8 mouse cellular contexts compared by ENCODE assay signal in the genomic region with DNA sequence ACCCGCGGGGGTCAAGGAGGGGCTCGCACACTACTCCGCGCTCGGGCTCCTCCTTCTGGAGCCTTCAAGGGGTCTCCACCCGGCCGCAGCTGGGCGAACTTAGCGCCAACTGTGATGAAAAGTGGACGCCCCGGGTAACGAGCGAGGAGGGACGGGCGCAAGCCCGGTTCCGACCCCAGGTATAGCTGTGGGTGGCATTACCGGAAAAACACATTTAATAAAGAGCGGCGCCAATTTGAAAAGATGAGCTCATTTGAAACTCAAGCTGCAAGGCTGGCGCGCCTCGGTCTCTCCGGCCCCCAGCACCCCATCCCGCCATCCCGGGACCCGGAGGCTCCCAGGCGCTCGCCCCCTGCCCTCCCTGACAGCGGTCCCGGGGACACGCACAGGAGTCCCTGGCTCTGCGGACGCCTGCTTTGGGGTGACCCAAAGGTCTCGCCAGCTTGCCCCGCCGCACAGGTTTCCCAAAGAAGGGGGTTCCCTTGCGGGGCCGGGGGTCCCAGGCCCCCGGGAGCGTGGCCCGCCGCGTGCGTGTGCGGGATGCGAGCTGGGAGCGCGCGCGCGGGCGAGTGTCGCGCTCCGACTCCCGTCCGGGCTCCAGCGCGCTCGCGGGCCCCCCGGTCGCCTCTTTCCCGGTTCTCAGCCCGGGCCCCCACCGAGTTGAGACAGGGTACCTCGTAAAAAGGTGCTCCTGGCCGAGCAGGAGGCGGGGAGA. TPM values are rescaled to one million over a fixed set of nuclear protein-coding genes. Genes with fewer than 3 reads are reported as not detected.
A peak's percentile ranks its signal among the peaks of the same experiment; 100 is the strongest.
DNase-seq lines count a peak whose midpoint lies in the region; ATAC-seq and TF ChIP-seq lines count a peak whose summit lies in the region.

No protein-coding gene starts in this region.

- TF ChIP-seq EP300 in ES-Bruce4 (IDR thresholded peaks at IDR 0.05; ENCODE audit: insufficient read depth, low read depth, low read length): no peak

- 0 out of 2 replicates have a peak, but pooled peaks have one; percentile 35 for ATAC-seq in embryonic facial prominence, embryonic 11.5 days (replicated peaks; ENCODE audit: insufficient number of reproducible peaks, low FRiP score, low TSS enrichment, low read depth)
- no peak for ATAC-seq in liver, embryonic 13.5 days (ENCODE audit: low read depth)
- no peak for ATAC-seq in frontal cortex, adult (ENCODE audit: low TSS enrichment)

- H3K27me3 ChIP-seq in ES-Bruce4 (ENCODE audit: control insufficient read depth, insufficient read depth, low read length, poor library complexity, severe bottlenecking): peaks cover 14% of the 10 kb centered on the region
- no peaks in the 10 kb centered on the region for H3K27me3 ChIP-seq in embryonic facial prominence, embryonic 11.5 days (ENCODE audit: control insufficient read depth, insufficient read depth, low read length)
- no peaks in the 10 kb centered on the region for H3K27me3 ChIP-seq in hindbrain, embryonic 10.5 days (ENCODE audit: insufficient read depth, poor library complexity, severe bottlenecking)
- peaks cover 67% of the 10 kb centered on the region for H3K27me3 ChIP-seq in liver, embryonic 13.5 days

- H3K9ac ChIP-seq in ES-Bruce4 (ENCODE audit: low read depth, poor library complexity, severe bottlenecking): peak overlapping the region; percentile 65
- peak overlapping the region; percentile 99 for H3K9ac ChIP-seq in embryonic facial prominence, embryonic 11.5 days (replicated peaks; ENCODE audit: low read length)
- peak overlapping the region; percentile 74 for H3K9ac ChIP-seq in liver, embryonic 13.5 days

- H3K27ac ChIP-seq in gastrocnemius, adult 2 months: peak overlapping the region; percentile 74; the same call in 1 of the 2 replicates
- no peak overlapping the region for H3K27ac ChIP-seq in ES-Bruce4 (ENCODE audit: insufficient read depth, low read length)
- H3K27ac ChIP-seq in embryonic facial prominence, embryonic 11.5 days (replicated peaks; ENCODE audit: low read depth, low read length): peak overlapping the region; percentile 92
- peak overlapping the region; percentile 99 for H3K27ac ChIP-seq in hindbrain, embryonic 10.5 days
- no peak overlapping the region for H3K27ac ChIP-seq in liver, embryonic 13.5 days

- TF ChIP-seq CTCF in gastrocnemius, adult 2 months (IDR thresholded peaks at IDR 0.05): no peak
- no peak for TF ChIP-seq CTCF in ES-Bruce4 (IDR thresholded peaks at IDR 0.05; ENCODE audit: low read depth, low read length)

- WGBS in embryonic facial prominence, embryonic 11.5 days: under 1% methylated on average over 66 of the region's 71 CpGs
- under 1% methylated on average over 71 of the region's 71 CpGs for WGBS in hindbrain, embryonic 10.5 days
- under 1% methylated on average over 71 of the region's 71 CpGs for WGBS in liver, embryonic 13.5 days (ENCODE audit: insufficient replicate concordance)

- H3K9me3 ChIP-seq in ES-Bruce4 (replicated peaks; ENCODE audit: control insufficient read depth, insufficient read depth, low read length, poor library complexity, severe bottlenecking): no peaks in the 10 kb centered on the region
- no peaks in the 10 kb centered on the region for H3K9me3 ChIP-seq in embryonic facial prominence, embryonic 11.5 days (replicated peaks; ENCODE audit: control insufficient read depth, low read length)
- H3K9me3 ChIP-seq in hindbrain, embryonic 10.5 days: no peaks in the 10 kb centered on the region
- H3K9me3 ChIP-seq in liver, embryonic 13.5 days (replicated peaks): no peaks in the 10 kb centered on the region

- H3K4me1 ChIP-seq in ES-Bruce4 (ENCODE audit: control insufficient read depth, insufficient read depth, low read length): no peaks in the 10 kb centered on the region
- H3K4me1 ChIP-seq in embryonic facial prominence, embryonic 11.5 days (ENCODE audit: control insufficient read depth, insufficient read depth, low read length): no peaks in the 10 kb centered on the region
- H3K4me1 ChIP-seq in hindbrain, embryonic 10.5 days (replicated peaks): peaks cover 41% of the 10 kb centered on the region
- 0 out of 2 replicates have a peak, but pooled peaks cover 4% of the 10 kb centered on the region for H3K4me1 ChIP-seq in liver, embryonic 13.5 days (replicated peaks)

- DNase-seq in gastrocnemius, adult 2 months: peak; percentile 38
- no peak for DNase-seq in gastrocnemius, adult 8-10 months (ENCODE audit: low spot score in 2 of 2)
- peak; percentile 82 for DNase-seq in embryonic facial prominence, embryonic 11.5 days (ENCODE audit: low spot score)
- DNase-seq in hindbrain, embryonic 10.5 days (ENCODE audit: low spot score): peak; percentile 74
- DNase-seq in liver, embryonic 13.5 days: no peak
- DNase-seq in ovary, postnatal 14 days (ENCODE audit: low spot score): peak; percentile 15

- TF ChIP-seq POLR2A in ES-Bruce4 (IDR thresholded peaks at IDR 0.05; ENCODE audit: insufficient read depth, low read length): no peak

- peak overlapping the region; percentile 81 for H3K4me2 ChIP-seq in embryonic facial prominence, embryonic 11.5 days (ENCODE audit: low read depth, low read length)
- peak overlapping the region; percentile 71 for H3K4me2 ChIP-seq in liver, embryonic 13.5 days

- no peaks in the 10 kb centered on the region for H3K36me3 ChIP-seq in ES-Bruce4 (ENCODE audit: control insufficient read depth, insufficient read depth, low read length, poor library complexity, severe bottlenecking)
- H3K36me3 ChIP-seq in embryonic facial prominence, embryonic 11.5 days (replicated peaks; ENCODE audit: control insufficient read depth, insufficient read depth, low read depth, low read length): no peaks in the 10 kb centered on the region
- no peaks in the 10 kb centered on the region for H3K36me3 ChIP-seq in hindbrain, embryonic 10.5 days
- no peaks in the 10 kb centered on the region for H3K36me3 ChIP-seq in liver, embryonic 13.5 days

- peak overlapping the region; percentile 77 for H3K4me3 ChIP-seq in gastrocnemius, adult 2 months
- H3K4me3 ChIP-seq in ES-Bruce4 (ENCODE audit: low read depth, low read length): peak overlapping the region; percentile 72
- peak overlapping the region; percentile 99 for H3K4me3 ChIP-seq in embryonic facial prominence, embryonic 11.5 days (ENCODE audit: low read depth, low read length)
- peak overlapping the region; percentile 97 for H3K4me3 ChIP-seq in hindbrain, embryonic 10.5 days
- H3K4me3 ChIP-seq in liver, embryonic 13.5 days (replicated peaks): peak overlapping the region; percentile 66

- intact Hi-C loops in gastrocnemius, adult 2 months (cut with DNase I): no loop called here

RNA-seq across cellular contexts. Expression of gene Igf2bp2, which starts 1.6 kb away (rescaled TPM):
- total RNA-seq in gastrocnemius, adult 2 months (2021): 1 to 10 TPM; 1.3 to 5.2 TPM
- total RNA-seq in gastrocnemius, adult 8-10 months (2022): 1 to 10 TPM in 2 of 4 experiments, under 1 TPM in 2; 0.53 to 1.4 (median 1.2) TPM
- 89.0 and 92.6 TPM in 2 replicates for polyA plus RNA-seq in ES-Bruce4 (2011; ENCODE audit: insufficient read depth, insufficient read length, low read depth, missing spikeins)
- 144 and 149 TPM in 2 replicates for polyA plus RNA-seq in embryonic facial prominence, embryonic 11.5 days (2014; fragmentation: Nextera tagmentation; extraction: Ambion mirVana)
- polyA plus RNA-seq in hindbrain, embryonic 10.5 days (2016; fragmentation: Nextera tagmentation; extraction: Ambion mirVana): 141 and 165 TPM in 2 replicates
- 12.1 and 17.0 TPM in 2 replicates for polyA plus RNA-seq in liver, embryonic 13.5 days (2015; fragmentation: Nextera tagmentation; extraction: Ambion mirVana)

Comparison
In these comparisons a context has a peak if more than half of its experiments do, and no peak if none do; other contexts are left out.
1. DNase-seq: peak in gastrocnemius, adult 2 months (single experiment), embryonic facial prominence, embryonic 11.5 days (single experiment), hindbrain, embryonic 10.5 days (single experiment) and ovary, postnatal 14 days (single experiment); none in gastrocnemius, adult 8-10 months (0 of 2) and liver, embryonic 13.5 days (single experiment).
2. H3K27ac ChIP-seq: peak in gastrocnemius, adult 2 months (single experiment), embryonic facial prominence, embryonic 11.5 days (single experiment) and hindbrain, embryonic 10.5 days (single experiment); none in ES-Bruce4 (single experiment) and liver, embryonic 13.5 days (single experiment).
3. Peak in every context shown above with its lines, with median percentiles within 50 percentile points of each other: H3K4me3 ChIP-seq and H3K9ac ChIP-seq.